Mouse (Mus musculus) frontal cortex, postnatal 14 days (tissue): Measurements from ENCODE around the gene BC049730.

ENCODE experiments used
- DNase-seq, 2 experiments: peaks; one replicate each; pipeline ENCODE4 v3.0.0; 2022; ENCODE audit warnings: low spot score in 2 of 2

BC049730 gene

DNA sequence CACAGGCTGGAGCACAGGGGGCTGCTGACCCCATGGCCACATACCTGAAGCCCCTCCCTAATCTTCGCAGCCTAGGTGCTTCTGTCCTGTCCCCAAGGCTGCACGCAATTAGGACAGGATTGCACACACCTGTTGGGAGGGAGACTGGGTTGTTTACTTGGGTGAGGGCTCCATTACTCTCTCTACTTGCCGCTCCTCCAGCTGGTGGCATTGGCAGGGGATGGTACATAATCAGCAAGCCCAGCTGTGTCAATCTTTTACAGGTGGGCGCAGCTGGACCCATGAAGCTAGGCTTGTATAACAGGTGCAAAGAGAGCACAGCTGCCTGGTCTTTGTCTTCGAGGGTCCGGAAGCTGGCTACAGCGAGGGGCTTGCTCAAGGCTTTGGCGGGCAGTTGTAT is 53.5 kb downstream of the BC049730 start:
- no peak for DNase-seq
